Mouse (Mus musculus) ES-E14 (cell line): ENCODE data around the gene Rab8b.

Experiments
- CHD2 ChIP-seq: IDR thresholded peaks from 2 replicates; pipeline ENCODE4 v1.6.1; 2014; ENCODE audit warnings: mild to moderate bottlenecking, low read depth, low read length, inconsistent platforms
- HCFC1 ChIP-seq: IDR thresholded peaks from 2 replicates; pipeline ENCODE4 v1.6.1; 2012; ENCODE audit warnings: low read length, inconsistent platforms, borderline replicate concordance; ENCODE audit not compliant: insufficient read depth
- MAFK ChIP-seq: IDR thresholded peaks from 2 replicates; pipeline ENCODE4 v1.6.1; 2014; ENCODE audit warnings: mild to moderate bottlenecking, low read depth, low read length, inconsistent platforms; ENCODE audit not compliant: insufficient read depth
- ZC3H11A ChIP-seq: IDR thresholded peaks from 2 replicates; pipeline ENCODE4 v1.6.1; 2012; ENCODE audit warnings: low read depth, mild to moderate bottlenecking, inconsistent platforms, low read length, borderline replicate concordance
- ZNF384 ChIP-seq: IDR thresholded peaks from 2 replicates; pipeline ENCODE4 v1.6.1; 2012; ENCODE audit warnings: low read depth, low read length, inconsistent platforms

GRCm38 (mm10) chr9:66864708-66865107 is 54.8 kb downstream of the Rab8b start:
- no peak for TF ChIP-seq MAFK
- no peak for TF ChIP-seq ZNF384
- no peak for TF ChIP-seq ZC3H11A
- TF ChIP-seq HCFC1, result no peak
- TF ChIP-seq CHD2, result no peak
